ENCODE assay signal across 10 mouse cellular contexts in genomic region chr8:66391554-66391953, GRCm38 (mm10).
DNase-seq lines count a peak whose midpoint lies in the region.
"Had no signal": no experiment of that assay in that cellular context is flagged by ENCODE, and none has a peak within 500 bp of the region (broad histone marks: within the 10 kb centered on the region; RNA-seq: fewer than 3 reads in every experiment).

No protein-coding gene starts in this region.

- intact Hi-C loops in heart, postnatal 14 days (cut with DNase I), result no loop called here
- intact Hi-C loops in heart, postnatal 25 days (cut with DNase I), result no loop called here

- DNase-seq in heart, postnatal 14 days, result peak; percentile 8 to 9
- no peak for DNase-seq in heart, postnatal 25 days (ENCODE audit: low spot score)
- DNase-seq in right cerebral cortex, postnatal 10 days (ENCODE audit: low spot score in 2 of 2), result peak; percentile 30 to 45
- DNase-seq in right cerebral cortex, postnatal 25 days, result no peak
- peak; percentile 42 for DNase-seq in lung, postnatal 25 days (ENCODE audit: low spot score)
- no peak for DNase-seq in thymus, adult 18-20 months
- DNase-seq in c-Kit-positive CD71-positive TER-119-positive erythroid progenitor cells, embryonic 14.5 days (ENCODE audit: low spot score), result no peak
- DNase-seq: cerebellum, adult 9-10 months; kidney, adult 8-10 months; layer of hippocampus, postnatal 36 days had no signal

Comparison
In these comparisons a context has a peak if more than half of its experiments do, and no peak if none do; other contexts are left out.
1. DNase-seq: peak in heart, postnatal 14 days (2 of 2), right cerebral cortex, postnatal 10 days (2 of 2) and lung, postnatal 25 days (single experiment); none in heart, postnatal 25 days (single experiment), right cerebral cortex, postnatal 25 days (single experiment), thymus, adult 18-20 months (0 of 2) and c-Kit-positive CD71-positive TER-119-positive erythroid progenitor cells, embryonic 14.5 days (single experiment).